Mouse (Mus musculus) stomach, embryonic 16.5 days (tissue): ENCODE results near the gene Hk1. TPM values are rescaled to one million over a fixed set of nuclear protein-coding genes. Genes with fewer than 3 reads are reported as not detected.

Experiments used
- ATAC-seq: fragments of 200-750 bp; cut with Nextera tagmentation; 2 replicates; pipeline ENCODE4 v1.8.0; 2017; ENCODE audit warnings: moderate number of reproducible peaks, moderate TSS enrichment; ENCODE audit not compliant: insufficient read depth, low FRiP score
- H3K27ac ChIP-seq: fragments of 300-500 bp; sonication (generic); 2 replicates; pipeline ENCODE4 v1.5.1; 2014; ENCODE audit warnings: low read length
- H3K27me3 ChIP-seq: fragments of 300-500 bp; sonication (generic); 2 replicates; pipeline ENCODE4 v1.6.1; 2014; ENCODE audit warnings: low read length, control low read depth, mixed read lengths; ENCODE audit not compliant: control insufficient read depth, insufficient read depth
- H3K36me3 ChIP-seq: fragments of 300-500 bp; sonication (generic); 2 replicates; pipeline ENCODE4 v1.6.1; 2014; ENCODE audit warnings: low read length; ENCODE audit not compliant: control insufficient read depth, insufficient read depth
- H3K4me1 ChIP-seq: fragments of 300-500 bp; sonication (generic); 2 replicates; pipeline ENCODE4 v1.6.1; 2014; ENCODE audit warnings: low read length, control low read depth, mixed read lengths; ENCODE audit not compliant: control insufficient read depth, insufficient read depth
- H3K4me2 ChIP-seq: fragments of 300-500 bp; sonication (generic); 2 replicates; pipeline ENCODE4 v1.6.1; 2014; ENCODE audit warnings: low read depth, low read length, mixed read lengths
- H3K4me3 ChIP-seq: fragments of 300-500 bp; sonication (generic); replicated peaks from 2 replicates; pipeline ENCODE4 v1.5.1; 2014; ENCODE audit warnings: mild to moderate bottlenecking, low read length
- H3K9ac ChIP-seq: fragments of 300-500 bp; sonication (generic); 2 replicates; pipeline ENCODE4 v1.6.1; 2014; ENCODE audit warnings: low read length
- H3K9me3 ChIP-seq: fragments of 300-500 bp; sonication (generic); replicated peaks from 2 replicates; pipeline ENCODE4 v1.6.1; 2016; ENCODE audit warnings: low read length, control low read depth; ENCODE audit not compliant: control insufficient read depth
- WGBS: fragments of 180-500 bp; shearing (Covaris S2); extraction: QIAGEN DNeasy Blood & Tissue Kit; methylation state at CpG from one replicate; pipeline ENCODE4 v1.1.7; 2014; 5-methylcytosine and 5-hydroxymethylcytosine counted together
- polyA plus RNA-seq: library from polyadenylated mRNA; unstranded; fragments of >200 nt; fragmentation: Nextera tagmentation; extraction: Ambion mirVana; gene quantifications from 2 replicates; pipeline ENCODE4 v1.2.1, GENCODE M21; 2015

Hk1 gene
- polyA plus RNA-seq, 1 experiment from 2014 or later = 55.0 TPM

DNA sequence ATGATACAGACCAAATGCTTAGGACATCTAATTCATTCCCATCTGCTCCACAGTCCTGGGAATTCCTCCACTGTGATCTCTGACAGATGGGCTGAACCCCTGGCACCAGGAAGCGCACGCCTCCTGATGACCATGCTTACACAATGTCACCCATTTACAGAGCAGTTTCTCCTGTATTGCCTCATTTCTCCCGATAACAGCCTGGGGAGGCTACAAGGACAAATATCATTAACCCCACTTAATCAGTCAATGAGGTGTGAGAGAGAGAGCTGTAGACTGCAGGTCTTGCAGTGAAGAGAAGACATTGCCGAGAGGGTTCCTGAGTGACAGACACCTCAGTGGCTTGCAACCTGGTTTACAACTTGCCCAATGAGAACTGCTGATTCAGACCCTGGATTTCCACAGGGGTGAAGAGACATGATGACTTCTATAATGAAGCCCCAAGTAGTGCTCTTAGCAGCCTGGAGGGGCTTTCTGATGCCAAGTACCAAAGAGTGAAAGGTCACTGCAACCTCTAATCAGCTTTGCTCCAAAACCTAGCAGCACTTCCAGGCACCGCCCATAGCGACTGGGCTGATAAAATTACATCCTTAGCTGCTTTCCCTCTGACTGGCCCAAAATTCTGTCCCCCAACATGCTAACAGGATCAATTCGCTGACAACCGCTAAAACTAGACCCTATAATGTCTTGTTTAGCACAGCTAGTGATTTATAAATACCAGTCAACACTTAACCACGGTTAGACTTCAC is 35.5 kb downstream of the Hk1 start:
- H3K27ac ChIP-seq = no peak overlapping the region
- no peaks in the 10 kb centered on the region for H3K36me3 ChIP-seq
- H3K4me2 ChIP-seq = no peak overlapping the region
- no peaks in the 10 kb centered on the region for H3K27me3 ChIP-seq
- H3K4me3 ChIP-seq = no peak overlapping the region
- ATAC-seq = no peak
- H3K9me3 ChIP-seq = no peaks in the 10 kb centered on the region
- peaks cover 10% of the 10 kb centered on the region for H3K4me1 ChIP-seq
- WGBS = 68% methylated on average over 9 of the region's 9 CpGs
- no peak overlapping the region for H3K9ac ChIP-seq

DNA sequence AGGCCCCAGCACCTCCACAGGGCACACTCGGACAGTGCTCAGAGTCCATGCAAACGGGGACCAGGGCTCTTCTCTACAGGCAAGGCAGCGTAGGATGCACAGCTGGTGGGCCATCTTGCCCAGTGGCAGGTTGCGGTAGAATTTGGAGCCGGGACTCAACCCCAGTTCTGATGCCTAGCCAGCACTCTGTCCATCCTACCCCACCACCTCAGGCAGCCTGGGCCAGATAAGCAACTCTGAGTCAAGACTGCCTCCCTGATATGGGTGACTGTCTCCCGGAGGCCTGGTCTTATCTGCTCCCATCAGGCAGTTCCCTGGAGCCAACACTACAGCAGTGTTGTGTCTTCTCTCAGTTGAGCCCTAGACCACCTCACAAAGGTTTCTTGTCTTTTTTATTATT is 37.2 kb downstream of the Hk1 start:
- Histone ChIP-seq H3K9ac (0 out of 2 replicates have a peak overlapping the region, but pooled peaks have one; percentile 33), H3K4me1 (peaks cover 21% of the 10 kb centered on the region), H3K27me3 (no peaks in the 10 kb centered on the region), H3K4me3 (no peak overlapping the region), H3K9me3 (no peaks in the 10 kb centered on the region), H3K27ac (no peak overlapping the region), H3K36me3 (no peaks in the 10 kb centered on the region), H3K4me2 (no peak overlapping the region)
- WGBS = 86% methylated on average over 6 of the region's 6 CpGs
- no peak for ATAC-seq

DNA sequence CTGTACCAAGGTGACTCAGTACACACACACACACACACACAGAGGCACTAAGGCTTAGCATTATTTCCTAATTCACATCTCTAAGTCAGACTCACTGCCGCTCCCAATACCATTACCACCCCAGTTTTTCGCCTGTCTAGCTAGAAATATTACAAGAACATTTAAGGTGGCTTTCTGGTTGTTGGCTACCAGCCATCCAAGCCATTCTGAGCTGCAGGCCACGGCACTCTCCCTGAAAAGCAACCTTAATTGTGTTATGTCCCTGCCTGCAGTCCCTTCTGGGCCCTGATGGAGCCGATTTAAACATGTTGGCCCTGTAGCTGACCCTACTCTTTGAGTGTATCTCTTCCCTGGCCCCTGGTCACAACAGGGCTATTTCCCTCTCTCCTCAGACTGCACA is 37.8 kb downstream of the Hk1 start:
- no peak for ATAC-seq
- H3K9me3 ChIP-seq = no peaks in the 10 kb centered on the region
- no peak overlapping the region for H3K4me2 ChIP-seq
- no peak overlapping the region; the same call in 1 of the 2 replicates for H3K27ac ChIP-seq
- H3K36me3 ChIP-seq = no peaks in the 10 kb centered on the region
- H3K9ac ChIP-seq = 0 out of 2 replicates have a peak overlapping the region, but pooled peaks have one; percentile 33
- H3K4me3 ChIP-seq = no peak overlapping the region
- peaks cover 21% of the 10 kb centered on the region for H3K4me1 ChIP-seq
- no peaks in the 10 kb centered on the region for H3K27me3 ChIP-seq
- WGBS = 83% methylated on average over 4 of the region's 4 CpGs

DNA sequence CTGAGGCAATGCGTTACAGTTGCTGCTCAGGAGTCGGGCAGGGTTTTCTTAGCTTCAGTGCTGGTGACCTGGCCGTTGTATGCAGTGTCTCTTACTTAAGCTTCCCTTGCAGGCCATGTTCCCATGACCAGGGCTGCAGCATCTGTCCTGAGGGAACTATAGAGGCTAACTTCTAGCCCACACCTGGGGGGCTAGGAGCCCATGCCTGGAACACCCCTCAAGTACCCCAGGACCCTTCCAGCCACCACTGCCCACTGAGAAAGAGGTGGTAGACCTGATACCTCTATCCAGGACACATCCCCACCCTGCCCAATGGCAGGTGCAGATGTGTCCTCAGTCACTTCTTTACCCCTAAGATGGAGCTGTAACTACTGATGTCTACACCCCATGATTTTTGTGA is 38.7 kb downstream of the Hk1 start:
- peak overlapping the region; percentile 76 for H3K4me3 ChIP-seq
- no peak for ATAC-seq
- H3K4me2 ChIP-seq = peak overlapping the region; percentile 88
- H3K9me3 ChIP-seq = no peaks in the 10 kb centered on the region
- H3K4me1 ChIP-seq = peaks cover 26% of the 10 kb centered on the region
- no peaks in the 10 kb centered on the region for H3K27me3 ChIP-seq
- H3K27ac ChIP-seq = peak overlapping the region; percentile 94
- H3K36me3 ChIP-seq = no peaks in the 10 kb centered on the region
- WGBS = 16% methylated on average over 3 of the region's 3 CpGs
- H3K9ac ChIP-seq = peak overlapping the region; percentile 81

DNA sequence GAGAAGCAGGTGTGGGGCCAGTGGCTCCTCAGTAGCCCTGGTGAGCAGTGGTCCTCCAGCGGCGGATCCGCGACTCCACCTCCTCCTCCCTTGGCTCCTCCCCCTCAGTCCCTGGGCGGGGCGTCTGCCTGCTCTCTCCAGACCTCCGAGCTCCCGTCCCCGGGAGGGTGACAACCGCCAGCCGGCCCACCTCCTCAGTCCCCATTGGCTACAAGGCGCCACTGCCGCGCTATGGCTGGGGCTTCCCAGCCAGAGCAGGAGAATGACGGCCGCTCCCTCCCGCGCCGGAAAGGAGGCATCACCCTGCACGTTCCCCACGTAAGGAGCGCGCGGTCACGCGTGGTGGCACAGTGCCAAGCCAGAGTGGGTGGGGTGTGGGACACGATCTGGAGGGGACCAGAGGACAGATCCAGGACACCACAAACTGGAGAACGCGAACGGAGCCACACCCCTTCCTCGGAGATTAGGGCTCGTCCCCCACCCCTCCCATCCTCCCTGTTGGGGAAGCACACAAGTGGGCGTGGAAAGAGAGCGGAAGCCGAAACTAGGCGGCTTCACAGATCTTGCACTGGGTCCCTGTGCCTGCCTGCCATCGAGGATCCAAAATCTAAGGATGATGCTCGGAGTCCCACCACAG is 39.5 kb downstream of the Hk1 start:
- H3K4me3 ChIP-seq = peak overlapping the region; percentile 76
- peak overlapping the region; percentile 94 for H3K27ac ChIP-seq
- WGBS = under 1% methylated on average over 38 of the region's 38 CpGs
- no peaks in the 10 kb centered on the region for H3K36me3 ChIP-seq
- no peaks in the 10 kb centered on the region for H3K9me3 ChIP-seq
- H3K4me2 ChIP-seq = peak overlapping the region; percentile 88
- H3K27me3 ChIP-seq = no peaks in the 10 kb centered on the region
- peak overlapping the region; percentile 81 for H3K9ac ChIP-seq
- H3K4me1 ChIP-seq = peaks cover 27% of the 10 kb centered on the region
- ATAC-seq = peak; percentile 96

DNA sequence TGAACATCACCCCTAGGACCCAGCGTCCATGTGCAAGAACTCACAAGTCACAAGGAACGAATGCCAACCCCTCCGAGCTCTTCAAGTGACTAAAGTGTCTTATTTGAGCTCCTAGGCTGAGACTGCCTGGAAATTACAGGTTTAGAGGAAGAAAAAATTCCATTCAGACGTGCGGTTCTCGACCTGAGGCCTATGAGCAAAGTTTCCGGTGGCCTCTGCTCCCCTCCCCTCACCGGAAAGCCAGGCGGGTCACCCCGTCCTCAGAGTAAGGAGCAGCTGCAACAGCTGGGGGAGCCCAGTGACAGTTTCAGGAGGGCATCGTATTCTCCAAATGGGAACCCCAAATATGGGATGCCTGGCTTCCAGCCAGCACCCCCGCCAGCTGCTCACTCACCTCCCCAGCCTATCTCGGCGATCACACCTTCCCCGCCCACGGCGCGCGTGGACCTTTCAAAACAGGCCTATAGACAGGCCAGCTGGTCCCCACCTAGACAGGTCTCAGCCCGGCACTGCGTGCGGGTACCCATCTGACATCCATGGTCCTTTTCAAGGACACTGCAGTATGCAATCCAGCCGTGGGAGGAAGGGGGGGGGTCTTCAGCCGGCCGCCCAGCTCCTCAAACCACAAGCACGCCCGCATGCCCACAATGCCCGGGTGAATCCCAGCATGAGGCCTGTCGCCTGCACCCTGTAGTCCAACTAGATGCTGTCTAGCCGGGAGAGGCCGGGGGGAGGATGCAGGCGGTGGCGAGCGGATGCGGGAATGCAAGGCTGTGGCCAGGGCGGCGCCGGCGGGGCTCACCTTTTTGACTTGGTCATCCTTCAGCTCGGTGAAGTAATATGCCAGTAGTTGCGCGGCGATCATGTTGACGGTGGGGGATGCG is 40.3 kb downstream of the Hk1 start:
- Histone ChIP-seq H3K4me2 (peak overlapping the region; percentile 88), H3K9ac (peak overlapping the region; percentile 81), H3K27ac (peak overlapping the region; percentile 94), H3K36me3 (no peaks in the 10 kb centered on the region), H3K4me1 (peaks cover 27% of the 10 kb centered on the region), H3K9me3 (no peaks in the 10 kb centered on the region), H3K4me3 (peak overlapping the region; percentile 76), H3K27me3 (no peaks in the 10 kb centered on the region)
- peak; percentile 23; the same call in 1 of the 2 replicates for ATAC-seq
- 3% methylated on average over 45 of the region's 45 CpGs for WGBS

DNA sequence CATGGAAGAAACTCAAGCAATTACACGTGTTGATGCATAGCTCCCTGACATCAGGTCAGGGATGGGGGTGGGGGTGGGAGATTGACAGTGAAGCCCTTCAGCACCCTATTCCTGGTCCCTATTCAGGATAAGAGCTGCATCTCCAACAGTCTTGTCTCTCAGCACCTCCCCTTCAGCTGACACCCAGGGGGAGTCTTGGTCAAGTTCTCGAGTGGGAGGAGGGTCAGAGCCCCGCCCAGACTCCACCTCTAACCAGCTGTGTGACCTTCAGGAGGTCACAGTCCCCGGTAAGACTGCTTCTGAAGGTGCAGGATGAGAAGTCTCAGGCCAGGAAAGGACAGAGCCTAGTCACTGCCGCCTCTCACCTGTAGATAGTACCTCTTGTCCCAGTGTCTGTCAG is 41.1 kb downstream of the Hk1 start:
- peak overlapping the region; percentile 76 for H3K4me3 ChIP-seq
- H3K9ac ChIP-seq = peak overlapping the region; percentile 81
- H3K4me2 ChIP-seq = peak overlapping the region; percentile 88
- ATAC-seq = no peak
- H3K27ac ChIP-seq = peak overlapping the region; percentile 94
- WGBS = 29% methylated on average over 5 of the region's 5 CpGs
- peaks cover 27% of the 10 kb centered on the region for H3K4me1 ChIP-seq
- no peaks in the 10 kb centered on the region for H3K36me3 ChIP-seq
- H3K27me3 ChIP-seq = no peaks in the 10 kb centered on the region
- no peaks in the 10 kb centered on the region for H3K9me3 ChIP-seq

DNA sequence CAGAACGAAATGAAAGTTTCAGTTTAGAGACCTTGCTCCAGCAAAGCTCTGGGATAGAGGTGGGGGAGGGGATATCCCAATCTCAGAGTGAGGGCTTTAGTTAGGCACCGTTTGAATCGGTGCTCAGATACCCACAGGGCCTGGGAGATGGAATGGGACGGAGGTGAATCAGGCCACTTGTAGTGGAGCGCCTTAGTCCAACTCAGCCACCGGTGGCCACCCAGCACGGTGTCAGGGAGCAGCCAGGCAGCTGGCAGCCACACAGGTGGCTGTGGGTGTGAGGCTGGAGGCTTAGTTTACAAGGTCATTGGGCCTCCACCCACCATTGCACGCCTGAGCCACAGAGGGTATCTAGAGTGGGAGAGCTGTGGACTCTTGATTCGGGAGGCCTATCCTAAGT is 41.5 kb downstream of the Hk1 start:
- H3K36me3 ChIP-seq = no peaks in the 10 kb centered on the region
- WGBS = 43% methylated on average over 9 of the region's 9 CpGs
- H3K4me2 ChIP-seq = peak overlapping the region; percentile 88
- H3K27ac ChIP-seq = peak overlapping the region; percentile 49
- H3K27me3 ChIP-seq = no peaks in the 10 kb centered on the region
- no peak for ATAC-seq
- peak overlapping the region; percentile 29; the same call in 1 of the 2 replicates for H3K9ac ChIP-seq
- H3K4me3 ChIP-seq = peak overlapping the region; percentile 76; the same call in 1 of the 2 replicates
- H3K9me3 ChIP-seq = no peaks in the 10 kb centered on the region
- peaks cover 28% of the 10 kb centered on the region for H3K4me1 ChIP-seq
